Mouse (Mus musculus): Measurements from ENCODE around the gene Bahd1. TPM values are rescaled to one million over a fixed set of nuclear protein-coding genes. Genes with fewer than 3 reads are reported as not detected.

The Bahd1 gene
- polyA plus RNA-seq, 1 experiment from 2014 or later: 3.3 TPM

DNA sequence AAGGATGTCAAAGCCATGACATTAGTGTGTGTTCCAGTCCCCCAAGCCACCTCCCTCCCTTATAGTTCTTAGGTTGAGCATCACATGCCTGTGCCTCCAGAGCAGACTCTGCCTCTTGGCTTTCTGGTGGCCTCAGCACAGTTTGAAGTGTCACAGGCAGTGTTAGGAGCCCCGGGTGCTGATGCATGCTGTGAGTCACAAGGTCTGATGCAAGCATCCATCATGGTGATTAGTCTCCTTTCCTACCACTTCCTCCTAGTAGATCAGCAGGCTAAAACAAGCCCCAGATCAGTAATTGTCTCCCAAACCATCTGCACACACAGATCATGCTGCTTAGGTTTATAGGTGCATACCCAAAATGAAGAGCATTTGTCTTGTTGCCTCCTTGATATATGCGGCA, 61.4 kb downstream of the Bahd1 start:
- Histone ChIP-seq H3K36me3 (replicated peaks) (no peaks in the 10 kb centered on the region), H3K4me3 (no peak overlapping the region), H3K27ac (replicated peaks) (no peak overlapping the region), H3K27me3 (replicated peaks; ENCODE audit: low read depth, poor library complexity, severe bottlenecking) (no peaks in the 10 kb centered on the region), H3K4me1 (peaks cover 10% of the 10 kb centered on the region), H3K9me3 (no peaks in the 10 kb centered on the region)
- 64% methylated on average over 2 of the region's 2 CpGs for WGBS
- no peak for DNase-seq (ENCODE audit: low spot score)

DNA sequence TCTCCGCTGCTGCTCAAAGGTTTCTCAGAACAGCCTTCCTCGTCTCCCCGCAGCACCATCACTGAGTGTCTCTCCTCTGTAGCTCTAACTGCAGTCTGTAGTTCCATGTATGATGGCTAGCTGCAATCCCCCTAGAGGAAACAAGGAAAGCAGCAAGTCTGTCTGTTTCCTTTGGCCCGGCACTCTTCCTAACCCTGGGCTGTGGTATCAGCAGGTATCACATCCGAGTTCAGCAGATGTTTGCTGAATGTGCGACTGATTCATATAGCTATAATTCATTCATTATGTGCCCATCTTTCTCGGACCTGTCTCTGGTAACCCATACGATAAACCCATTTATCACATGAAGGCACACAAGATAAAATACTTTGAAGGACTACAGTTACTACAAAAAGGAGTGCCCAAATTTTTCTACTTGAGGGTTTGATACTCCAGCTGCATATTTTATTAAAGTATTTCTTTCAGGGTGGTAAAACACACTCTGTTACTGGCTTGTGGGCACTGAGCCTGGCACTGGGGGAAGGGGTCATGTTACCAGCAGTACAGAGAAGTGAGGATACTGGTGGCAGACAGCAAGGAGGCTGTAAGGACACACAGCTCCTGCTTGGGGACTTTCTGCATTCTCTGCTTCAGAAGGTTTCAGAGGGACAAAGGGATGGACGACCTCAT, 63.0 kb downstream of the Bahd1 start:
- WGBS: 58% methylated on average over 9 of the region's 9 CpGs
- Histone ChIP-seq H3K4me3 (no peak overlapping the region), H3K36me3 (replicated peaks) (no peaks in the 10 kb centered on the region), H3K9me3 (no peaks in the 10 kb centered on the region), H3K27ac (replicated peaks) (no peak overlapping the region), H3K4me1 (peaks cover 10% of the 10 kb centered on the region), H3K27me3 (replicated peaks; ENCODE audit: low read depth, poor library complexity, severe bottlenecking) (no peaks in the 10 kb centered on the region)
- DNase-seq (ENCODE audit: low spot score): no peak

DNA sequence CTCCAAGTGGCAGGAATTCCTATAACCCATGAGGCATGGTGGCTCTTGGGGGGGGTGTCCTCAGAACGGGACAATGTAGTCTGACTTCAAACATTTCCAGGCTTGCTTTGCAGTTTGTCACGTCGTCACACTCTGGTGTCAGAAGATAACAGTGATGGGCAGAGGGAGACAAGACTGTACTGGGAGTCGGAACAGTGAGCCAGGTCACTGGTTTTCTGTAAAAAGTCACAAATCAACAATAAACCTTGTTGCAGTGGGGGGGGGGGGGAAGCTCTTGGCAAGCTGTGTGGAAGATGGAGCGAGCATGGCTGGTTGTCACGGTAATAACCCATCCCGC, 63.5 kb downstream of the Bahd1 start:
- Histone ChIP-seq H3K27ac (replicated peaks) (no peak overlapping the region), H3K4me1 (peaks cover 10% of the 10 kb centered on the region), H3K36me3 (replicated peaks) (no peaks in the 10 kb centered on the region), H3K4me3 (no peak overlapping the region), H3K9me3 (no peaks in the 10 kb centered on the region), H3K27me3 (replicated peaks; ENCODE audit: low read depth, poor library complexity, severe bottlenecking) (no peaks in the 10 kb centered on the region)
- DNase-seq (ENCODE audit: low spot score): no peak
- WGBS: 80% methylated on average over 7 of the region's 7 CpGs

DNA sequence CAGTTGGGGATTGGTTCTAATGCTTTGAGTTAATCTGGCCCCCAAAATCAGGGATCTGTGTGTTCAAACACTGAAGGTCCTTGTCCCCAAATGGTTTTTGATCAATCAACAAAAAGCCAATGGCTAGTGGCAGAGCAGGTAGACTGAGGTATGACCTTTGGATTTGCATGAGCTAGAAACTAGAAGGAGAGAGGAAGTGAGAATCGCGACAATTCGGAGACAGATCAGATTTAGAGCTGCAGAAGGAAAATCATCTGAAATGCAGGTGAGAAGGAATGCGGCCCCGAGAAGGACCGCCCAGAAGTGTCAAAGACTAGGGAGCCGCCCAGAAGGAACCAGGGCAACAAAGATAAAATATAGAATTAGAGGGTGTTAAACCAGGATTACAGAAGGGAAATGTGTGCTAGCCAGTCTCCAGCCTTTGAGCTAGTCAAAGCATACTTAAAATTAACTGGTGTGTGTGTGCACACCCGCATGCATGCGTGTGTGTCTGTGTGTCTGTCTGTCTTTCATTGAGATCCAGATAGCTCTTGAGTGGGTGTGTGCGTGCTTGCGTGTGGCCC, 69.5 kb downstream of the Bahd1 start:
- Histone ChIP-seq H3K4me3 (no peak overlapping the region), H3K4me1 (peaks cover 4% of the 10 kb centered on the region; the same call in 1 of the 2 replicates), H3K36me3 (replicated peaks) (no peaks in the 10 kb centered on the region), H3K27ac (replicated peaks) (no peak overlapping the region), H3K27me3 (replicated peaks; ENCODE audit: low read depth, poor library complexity, severe bottlenecking) (peaks cover 47% of the 10 kb centered on the region), H3K9me3 (no peaks in the 10 kb centered on the region)
- 83% methylated on average over 11 of the region's 11 CpGs for WGBS
- no peak for DNase-seq (ENCODE audit: low spot score)

DNA sequence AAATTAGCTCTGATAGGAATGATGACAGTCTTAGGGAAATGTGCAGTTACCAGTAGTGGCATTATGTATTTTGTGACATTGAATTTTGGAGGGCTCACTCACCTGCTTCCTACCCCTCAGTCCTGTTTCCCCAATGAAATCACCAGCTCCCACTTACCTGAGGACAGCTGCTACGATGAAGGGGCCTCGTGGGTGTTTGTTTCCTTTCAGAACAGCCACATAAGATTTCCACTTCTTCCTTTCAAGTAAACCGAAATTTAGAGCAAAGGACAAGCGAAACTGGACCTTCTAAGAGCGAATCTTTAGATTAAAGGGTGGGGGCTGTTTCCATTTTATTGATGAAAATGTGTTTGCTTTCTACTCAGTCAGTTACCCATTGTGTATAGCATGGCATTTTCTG, 71.9 kb downstream of the Bahd1 start:
- 81% methylated on average over 5 of the region's 5 CpGs for WGBS
- H3K27ac ChIP-seq (replicated peaks): no peak overlapping the region

DNA sequence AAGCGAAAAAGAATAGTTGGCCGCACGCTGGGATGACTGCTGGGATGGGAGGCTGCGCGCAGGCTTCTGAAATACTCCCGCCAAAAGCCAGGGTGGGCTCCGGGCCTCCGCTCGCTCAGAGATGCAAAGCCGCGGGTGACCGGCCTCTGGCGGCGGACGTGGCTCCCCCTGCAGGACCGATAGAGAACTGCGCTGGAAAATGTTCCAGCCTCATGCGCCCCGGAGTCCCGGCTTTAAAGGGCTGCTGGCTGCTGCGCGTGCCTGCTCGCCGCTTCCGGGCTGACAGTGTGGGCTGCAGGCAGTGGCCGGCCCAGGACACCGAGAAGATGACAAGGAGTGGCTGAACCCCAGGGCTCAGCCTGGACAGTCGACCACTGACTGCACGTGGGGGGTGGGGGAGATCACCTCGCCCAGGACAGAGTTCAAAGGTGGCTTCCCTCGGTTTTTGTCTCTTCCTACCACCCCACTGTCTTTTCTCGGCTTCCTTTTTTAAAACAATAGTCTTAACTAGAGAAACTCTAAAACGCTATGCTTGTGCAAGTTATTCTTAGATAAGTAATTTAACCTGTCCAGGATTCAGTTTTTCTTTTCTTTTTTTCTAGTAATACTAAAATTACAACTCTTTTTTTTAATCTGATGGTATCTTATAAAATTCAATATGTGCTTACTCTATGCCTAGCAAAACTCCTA, 72.7 kb downstream of the Bahd1 start:
- 1% methylated on average over 33 of the region's 33 CpGs for WGBS
- peak; percentile 91 for DNase-seq (ENCODE audit: low spot score)
- Histone ChIP-seq H3K4me1 (peaks cover 24% of the 10 kb centered on the region), H3K9me3 (no peaks in the 10 kb centered on the region), H3K36me3 (replicated peaks) (no peaks in the 10 kb centered on the region), H3K27ac (replicated peaks) (peak overlapping the region; percentile 70), H3K4me3 (peak overlapping the region; percentile 57), H3K27me3 (replicated peaks; ENCODE audit: low read depth, poor library complexity, severe bottlenecking) (peaks cover 79% of the 10 kb centered on the region)

More for the DNA sequence above, 71.9 kb downstream of the Bahd1 start:
- DNase-seq (ENCODE audit: low spot score): no peak
- no peaks in the 10 kb centered on the region for H3K36me3 ChIP-seq (replicated peaks)
- no peaks in the 10 kb centered on the region for H3K9me3 ChIP-seq
- no peak overlapping the region for H3K4me3 ChIP-seq
- peaks cover 23% of the 10 kb centered on the region for H3K4me1 ChIP-seq
- peaks cover 71% of the 10 kb centered on the region for H3K27me3 ChIP-seq (replicated peaks; ENCODE audit: low read depth, poor library complexity, severe bottlenecking)

Other genes with a start within 250 kb of the Bahd1 start
- gene Pak6, start 237.1 kb upstream of the Bahd1 start, polyA plus RNA-seq (2016; fragmentation: Nextera tagmentation; extraction: Ambion mirVana): 0.45 and 0.72 TPM in 2 replicates
- not detected in 2 replicates for gene Ankrd63, start 196.4 kb upstream of the Bahd1 start, polyA plus RNA-seq (2016; fragmentation: Nextera tagmentation; extraction: Ambion mirVana)
- gene Plcb2, start 171.9 kb upstream of the Bahd1 start, polyA plus RNA-seq (2016; fragmentation: Nextera tagmentation; extraction: Ambion mirVana): 0.41 and 0.44 TPM in 2 replicates
- 15.8 and 16.8 TPM in 2 replicates for gene Inafm2, start 154.6 kb upstream of the Bahd1 start, polyA plus RNA-seq (2016; fragmentation: Nextera tagmentation; extraction: Ambion mirVana)
- 0.29 and 0.41 TPM in 2 replicates for gene Ccdc9b, start 137.7 kb upstream of the Bahd1 start, polyA plus RNA-seq (2016; fragmentation: Nextera tagmentation; extraction: Ambion mirVana)
- gene Phgr1, start 127.6 kb upstream of the Bahd1 start, polyA plus RNA-seq (2016; fragmentation: Nextera tagmentation; extraction: Ambion mirVana): not detected in 2 replicates
- gene Disp2, start 120.7 kb upstream of the Bahd1 start, polyA plus RNA-seq (2016; fragmentation: Nextera tagmentation; extraction: Ambion mirVana): 1.2 and 1.4 TPM in 2 replicates
- gene Knstrn, start 86.4 kb upstream of the Bahd1 start, polyA plus RNA-seq (2016; fragmentation: Nextera tagmentation; extraction: Ambion mirVana): 149 and 150 TPM in 2 replicates
- 74.0 and 81.3 TPM in 2 replicates for gene Ivd, start 38.4 kb upstream of the Bahd1 start, polyA plus RNA-seq (2016; fragmentation: Nextera tagmentation; extraction: Ambion mirVana)
- gene Chst14, start 26.1 kb downstream of the Bahd1 start, polyA plus RNA-seq (2016; fragmentation: Nextera tagmentation; extraction: Ambion mirVana): 20.8 and 22.2 TPM in 2 replicates
- gene Ccdc32, start 129.0 kb downstream of the Bahd1 start, polyA plus RNA-seq (2016; fragmentation: Nextera tagmentation; extraction: Ambion mirVana): 19.9 and 20.5 TPM in 2 replicates
- 7.3 and 8.0 TPM in 2 replicates for gene Rpusd2, start 134.4 kb downstream of the Bahd1 start, polyA plus RNA-seq (2016; fragmentation: Nextera tagmentation; extraction: Ambion mirVana)
- gene Knl1, start 146.7 kb downstream of the Bahd1 start, polyA plus RNA-seq (2016; fragmentation: Nextera tagmentation; extraction: Ambion mirVana): 54.0 and 58.3 TPM in 2 replicates
- gene Rad51, start 212.4 kb downstream of the Bahd1 start, polyA plus RNA-seq (2016; fragmentation: Nextera tagmentation; extraction: Ambion mirVana): 90.9 and 94.1 TPM in 2 replicates

All from embryonic facial prominence, embryonic 10.5 days (tissue).